In the genomic region with DNA sequence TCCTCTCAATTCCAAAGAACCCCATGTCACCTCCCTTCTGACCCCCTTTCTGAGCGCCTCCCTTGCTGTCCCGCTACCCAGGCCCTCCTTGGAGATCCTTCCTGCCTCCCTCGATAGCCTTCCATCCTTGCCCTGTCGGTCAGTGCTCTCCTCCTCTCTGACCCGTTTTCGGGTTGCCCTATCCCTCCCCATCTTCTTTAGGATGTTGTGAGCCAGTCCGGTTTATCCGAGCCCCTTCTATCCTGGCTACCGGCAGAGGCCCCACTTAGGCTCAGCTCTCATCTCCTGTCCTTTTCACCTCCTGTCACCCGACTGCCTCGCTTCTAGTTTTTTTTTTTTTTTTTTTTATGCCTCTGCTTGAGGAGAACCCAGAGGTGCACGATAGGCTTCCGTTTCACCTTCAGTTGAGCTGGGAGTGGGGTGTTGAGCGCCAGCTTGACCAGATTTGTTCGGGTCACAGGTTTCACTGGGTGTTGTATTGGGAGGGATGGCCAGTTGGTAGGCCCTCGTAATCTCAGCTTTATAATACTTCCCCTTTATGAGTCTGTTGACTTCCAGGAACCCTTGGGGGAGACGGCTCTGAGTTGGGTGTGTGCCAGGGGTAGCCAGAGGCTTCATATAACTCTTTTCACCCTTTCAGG, we compare ENCODE assay signal across 8 mouse cellular contexts. TPM values are rescaled to one million over a fixed set of nuclear protein-coding genes. Genes with fewer than 3 reads are reported as not detected.
DNase-seq lines count a peak whose midpoint lies in the region; ATAC-seq lines count a peak whose summit lies in the region.

No protein-coding gene starts in this region.

- no peaks in the 10 kb centered on the region for H3K36me3 ChIP-seq in heart, embryonic 15.5 days

- no peaks in the 10 kb centered on the region for H3K27me3 ChIP-seq in heart, embryonic 15.5 days

- 6% methylated on average over 17 of the region's 17 CpGs for WGBS in heart, embryonic 15.5 days

- peak; percentile 14; the same call in 1 of the 2 replicates for ATAC-seq in heart, embryonic 15.5 days (replicated peaks; ENCODE audit: insufficient number of reproducible peaks, insufficient read depth, low FRiP score, low read depth)
- peak; percentile 32; the same call in 1 of the 2 replicates for ATAC-seq in megakaryocyte progenitor cell, adult 5-6 weeks (replicated peaks; ENCODE audit: poor library complexity)

- peak overlapping the region; percentile 55 for H3K27ac ChIP-seq in brown adipose tissue, adult 24 weeks (replicated peaks; ENCODE audit: low read depth, low read length)
- peak overlapping the region; percentile 79 for H3K27ac ChIP-seq in heart, embryonic 15.5 days

- peak; percentile 42 for DNase-seq in thymus, postnatal 14 days
- no peak for DNase-seq in thymus, postnatal 0 days (ENCODE audit: low spot score)
- peak; percentile 29 to 56 for DNase-seq in kidney, postnatal 36 days
- no peak for DNase-seq in ovary, postnatal 10 days (ENCODE audit: low spot score)
- no peak for DNase-seq in right cerebral cortex, adult 2 months (ENCODE audit: low spot score in 2 of 2)

- H3K4me1 ChIP-seq in brown adipose tissue, adult 24 weeks (ENCODE audit: control insufficient read depth, insufficient read depth, insufficient read length, low read length) = peaks cover 28% of the 10 kb centered on the region
- H3K4me1 ChIP-seq in heart, embryonic 15.5 days (replicated peaks) = peaks cover 16% of the 10 kb centered on the region; the same call in 1 of the 2 replicates

- peak overlapping the region; percentile 73 for H3K4me2 ChIP-seq in heart, embryonic 15.5 days

- peak overlapping the region; percentile 95 for H3K4me3 ChIP-seq in brown adipose tissue, adult 24 weeks (ENCODE audit: insufficient read depth, low read depth, low read length)
- peak overlapping the region; percentile 81 for H3K4me3 ChIP-seq in heart, embryonic 15.5 days

- no peaks in the 10 kb centered on the region for H3K9me3 ChIP-seq in heart, embryonic 15.5 days (replicated peaks)

- H3K9ac ChIP-seq in heart, embryonic 15.5 days = peak overlapping the region; percentile 91

RNA-seq across cellular contexts. Expression of gene Ppard, which starts 0.7 kb away (rescaled TPM):
- polyA plus RNA-seq in thymus, postnatal 0 days (2015; fragmentation: Nextera tagmentation; extraction: Ambion mirVana) = 2.3 and 3.0 TPM in 2 replicates
- polyA plus RNA-seq in brown adipose tissue, adult 24 weeks (2012; ENCODE audit: insufficient read depth, insufficient read length, missing spikeins) = 14.2 and 15.2 TPM in 2 replicates
- 1.1 and 1.4 TPM in 2 replicates for polyA plus RNA-seq in heart, embryonic 15.5 days (2015; fragmentation: Nextera tagmentation; extraction: Ambion mirVana)
- total RNA-seq in megakaryocyte progenitor cell, adult 5-6 weeks (2015) = 7.4 and 7.7 TPM in 2 replicates
- total RNA-seq in megakaryocyte progenitor cell, adult 5-6 weeks (2017) = 1.9 and 2.7 TPM in 2 replicates

RNA-seq across cellular contexts. Expression of gene Def6, which starts 25.6 kb away (rescaled TPM):
- polyA plus RNA-seq in thymus, postnatal 0 days (2015; fragmentation: Nextera tagmentation; extraction: Ambion mirVana) = 201 and 234 TPM in 2 replicates
- polyA plus RNA-seq in brown adipose tissue, adult 24 weeks (2012; ENCODE audit: insufficient read depth, insufficient read length, missing spikeins) = 0.71 and 2.1 TPM in 2 replicates
- 4.2 and 12.0 TPM in 2 replicates for polyA plus RNA-seq in heart, embryonic 15.5 days (2015; fragmentation: Nextera tagmentation; extraction: Ambion mirVana)
- 38.0 and 50.6 TPM in 2 replicates for total RNA-seq in megakaryocyte progenitor cell, adult 5-6 weeks (2015)
- total RNA-seq in megakaryocyte progenitor cell, adult 5-6 weeks (2017) = 142 and 149 TPM in 2 replicates

RNA-seq across cellular contexts. Expression of gene Zfp523, which starts 56.3 kb away (rescaled TPM):
- 15.0 and 17.8 TPM in 2 replicates for polyA plus RNA-seq in thymus, postnatal 0 days (2015; fragmentation: Nextera tagmentation; extraction: Ambion mirVana)
- polyA plus RNA-seq in brown adipose tissue, adult 24 weeks (2012; ENCODE audit: insufficient read depth, insufficient read length, missing spikeins) = 6.1 and 12.0 TPM in 2 replicates
- 17.3 and 25.3 TPM in 2 replicates for polyA plus RNA-seq in heart, embryonic 15.5 days (2015; fragmentation: Nextera tagmentation; extraction: Ambion mirVana)
- 11.8 and 13.1 TPM in 2 replicates for total RNA-seq in megakaryocyte progenitor cell, adult 5-6 weeks (2015)
- total RNA-seq in megakaryocyte progenitor cell, adult 5-6 weeks (2017) = 13.5 and 18.5 TPM in 2 replicates

Comparison
In these comparisons a context has a peak if more than half of its experiments do, and no peak if none do; other contexts are left out.
1. DNase-seq: peak in thymus, postnatal 14 days (single experiment) and kidney, postnatal 36 days (2 of 2); none in thymus, postnatal 0 days (single experiment), ovary, postnatal 10 days (single experiment) and right cerebral cortex, adult 2 months (0 of 2).
2. RNA of gene Def6, which starts 25.6 kb away (polyA plus RNA-seq): 201 to 234 TPM in thymus, postnatal 0 days; 4.2 to 12.0 TPM in heart, embryonic 15.5 days and 0.71 to 2.1 TPM in brown adipose tissue, adult 24 weeks; every median in the first group is over 10 times any median in the second.